Mouse (Mus musculus): Measurements from ENCODE around the gene Dnm1. TPM values are rescaled to one million over a fixed set of nuclear protein-coding genes. Genes with fewer than 3 reads are reported as not detected.

The Dnm1 gene
- polyA plus RNA-seq, 1 experiment from 2014 or later = 7.0 TPM

DNA sequence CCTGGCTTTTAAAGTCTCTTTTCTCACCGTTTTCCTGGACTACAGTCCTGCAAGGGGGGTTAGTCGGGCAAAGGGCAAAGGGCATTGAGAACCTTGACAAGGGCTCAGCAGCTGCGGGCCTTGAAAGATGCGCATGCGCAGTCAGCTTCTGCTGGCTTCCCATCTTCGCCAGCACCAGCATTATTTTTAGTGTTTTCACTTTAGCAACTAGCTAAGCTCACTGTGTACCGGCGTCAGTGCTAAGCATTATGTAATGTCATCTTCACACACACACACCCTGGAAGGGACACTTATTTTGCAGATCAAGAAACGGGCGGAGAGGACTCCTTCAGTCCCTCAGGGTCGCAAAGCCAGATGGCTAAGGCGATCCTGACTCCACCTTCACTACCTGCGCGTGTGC lies 7.6 kb upstream of the Dnm1 start:
- Histone ChIP-seq H3K4me3 (peak overlapping the region; percentile 41), H3K4me1 (peaks cover 24% of the 10 kb centered on the region), H3K4me2 (peak overlapping the region; percentile 85), H3K27me3 (peaks cover 8% of the 10 kb centered on the region), H3K27ac (no peak overlapping the region), H3K36me3 (peaks cover 5% of the 10 kb centered on the region; the same call in 1 of the 2 replicates), H3K9ac (peak overlapping the region; percentile 35; the same call in 1 of the 2 replicates), H3K9me3 (no peaks in the 10 kb centered on the region)
- no peak for ATAC-seq (ENCODE audit: borderline replicate concordance, extremely low read depth, low FRiP score, low TSS enrichment)
- WGBS = 3% methylated on average over 14 of the region's 14 CpGs

DNA sequence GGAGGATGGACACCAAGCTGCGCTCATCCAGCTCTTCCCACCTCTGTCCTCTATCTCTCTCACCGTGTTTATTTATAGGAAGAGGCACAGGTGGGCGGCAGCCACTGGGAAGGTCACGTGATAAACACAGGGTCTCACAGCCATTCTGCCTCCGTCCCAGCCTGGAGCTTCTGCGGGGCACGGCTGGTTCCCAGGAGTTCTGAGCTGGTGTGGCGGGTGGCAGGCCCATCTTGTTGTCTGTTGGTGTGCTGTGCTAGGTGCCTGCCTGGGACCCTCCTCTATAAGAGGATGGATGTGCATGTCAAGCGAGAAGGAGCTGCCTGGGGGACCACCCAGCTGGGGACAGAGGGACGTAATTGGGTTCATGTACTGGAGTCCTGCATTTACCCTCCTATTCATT lies 5.2 kb upstream of the Dnm1 start:
- Histone ChIP-seq H3K4me2 (no peak overlapping the region), H3K27me3 (peaks cover 8% of the 10 kb centered on the region)
- WGBS = 49% methylated on average over 10 of the region's 10 CpGs

DNA sequence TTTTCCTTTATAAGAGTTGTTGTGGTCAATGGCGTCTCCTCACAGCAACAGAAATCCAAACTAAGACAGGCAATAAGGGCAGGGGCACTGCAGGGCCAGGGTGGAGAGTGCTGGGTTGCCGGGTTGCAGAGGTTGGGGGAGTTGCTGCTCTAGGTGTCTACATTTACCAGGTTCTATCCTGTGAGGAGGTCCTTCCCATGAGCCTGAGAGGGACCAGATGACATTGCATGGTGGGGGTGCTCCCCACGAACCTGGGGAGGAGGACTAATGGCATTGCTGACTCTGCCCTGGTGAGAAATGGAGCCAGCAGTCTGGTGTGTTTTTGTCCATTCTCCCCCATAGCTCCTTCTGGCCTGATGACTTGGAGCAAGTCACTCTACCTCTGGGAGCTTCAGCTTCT lies 4.6 kb upstream of the Dnm1 start:
- no peak for ATAC-seq (ENCODE audit: borderline replicate concordance, extremely low read depth, low FRiP score, low TSS enrichment)
- Histone ChIP-seq H3K36me3 (no peaks in the 10 kb centered on the region), H3K27me3 (peaks cover 8% of the 10 kb centered on the region), H3K9ac (no peak overlapping the region), H3K27ac (no peak overlapping the region), H3K4me3 (no peak overlapping the region), H3K4me2 (no peak overlapping the region), H3K9me3 (no peaks in the 10 kb centered on the region), H3K4me1 (peaks cover 23% of the 10 kb centered on the region)
- 54% methylated on average over 3 of the region's 3 CpGs for WGBS

More for the DNA sequence above, 5.2 kb upstream of the Dnm1 start:
- H3K9ac ChIP-seq = no peak overlapping the region
- ATAC-seq (ENCODE audit: borderline replicate concordance, extremely low read depth, low FRiP score, low TSS enrichment) = no peak
- H3K9me3 ChIP-seq = no peaks in the 10 kb centered on the region
- no peak overlapping the region for H3K27ac ChIP-seq
- H3K4me1 ChIP-seq = peaks cover 17% of the 10 kb centered on the region
- no peak overlapping the region for H3K4me3 ChIP-seq
- H3K36me3 ChIP-seq = no peaks in the 10 kb centered on the region

DNA sequence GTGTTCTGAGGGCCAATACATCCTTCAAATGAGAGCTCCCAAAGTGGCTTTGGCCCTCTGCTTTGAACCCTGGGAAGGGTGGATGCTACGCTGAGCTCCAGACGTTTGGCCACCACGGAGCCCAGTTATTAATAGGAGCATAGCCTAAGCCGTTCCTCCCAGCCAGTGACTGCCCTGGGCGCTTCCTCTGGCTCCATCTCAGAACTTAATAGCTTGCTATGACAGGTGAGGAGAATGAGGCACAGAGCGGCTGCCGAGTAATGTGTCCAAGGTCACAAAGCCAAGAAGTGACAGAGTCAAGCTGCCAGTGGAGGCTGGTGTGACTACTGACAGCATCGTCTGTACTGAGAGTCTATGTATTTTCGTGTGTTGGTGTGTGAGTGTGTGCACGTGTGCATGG lies 3.1 kb upstream of the Dnm1 start:
- Histone ChIP-seq H3K36me3 (no peaks in the 10 kb centered on the region), H3K4me1 (peaks cover 27% of the 10 kb centered on the region), H3K9ac (no peak overlapping the region), H3K27ac (no peak overlapping the region), H3K27me3 (peaks cover 8% of the 10 kb centered on the region; the same call in 1 of the 2 replicates), H3K4me3 (no peak overlapping the region), H3K4me2 (no peak overlapping the region), H3K9me3 (no peaks in the 10 kb centered on the region)
- 54% methylated on average over 10 of the region's 10 CpGs for WGBS
- no peak for ATAC-seq (ENCODE audit: borderline replicate concordance, extremely low read depth, low FRiP score, low TSS enrichment)

DNA sequence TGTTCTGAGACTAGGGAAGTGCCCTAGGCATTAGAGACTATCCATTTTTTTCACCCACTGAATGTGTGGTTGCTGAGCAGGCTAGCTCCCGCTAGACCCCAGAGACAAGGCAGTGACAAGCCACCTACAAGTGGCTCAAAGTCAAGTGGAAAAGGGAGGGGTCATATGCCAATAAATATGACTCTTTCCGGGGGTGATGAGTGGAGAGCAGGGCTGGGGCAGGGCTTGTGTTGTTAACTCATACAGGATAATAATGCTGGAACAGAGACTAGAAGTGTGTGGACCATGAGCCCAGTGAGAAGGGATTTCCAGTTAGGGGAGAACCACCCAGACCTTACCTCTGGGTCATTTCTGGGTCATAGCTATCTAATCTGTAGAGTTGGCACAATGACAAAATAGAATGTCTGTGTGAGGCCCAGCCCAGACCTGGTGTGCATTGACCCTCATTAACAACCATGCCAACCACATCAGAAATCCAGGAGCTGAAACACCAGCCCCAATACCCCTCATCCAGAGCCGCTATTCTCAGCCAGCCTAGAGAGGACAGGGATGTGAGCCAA lies 1.3 kb upstream of the Dnm1 start:
- H3K9ac ChIP-seq = no peak overlapping the region
- peaks cover 8% of the 10 kb centered on the region; the same call in 1 of the 2 replicates for H3K27me3 ChIP-seq
- H3K36me3 ChIP-seq = no peaks in the 10 kb centered on the region
- H3K4me3 ChIP-seq = no peak overlapping the region
- no peak overlapping the region for H3K4me2 ChIP-seq
- H3K9me3 ChIP-seq = no peaks in the 10 kb centered on the region
- WGBS = 71% methylated on average over 3 of the region's 3 CpGs
- no peak for ATAC-seq (ENCODE audit: borderline replicate concordance, extremely low read depth, low FRiP score, low TSS enrichment)
- no peak overlapping the region for H3K27ac ChIP-seq
- peaks cover 24% of the 10 kb centered on the region for H3K4me1 ChIP-seq

DNA sequence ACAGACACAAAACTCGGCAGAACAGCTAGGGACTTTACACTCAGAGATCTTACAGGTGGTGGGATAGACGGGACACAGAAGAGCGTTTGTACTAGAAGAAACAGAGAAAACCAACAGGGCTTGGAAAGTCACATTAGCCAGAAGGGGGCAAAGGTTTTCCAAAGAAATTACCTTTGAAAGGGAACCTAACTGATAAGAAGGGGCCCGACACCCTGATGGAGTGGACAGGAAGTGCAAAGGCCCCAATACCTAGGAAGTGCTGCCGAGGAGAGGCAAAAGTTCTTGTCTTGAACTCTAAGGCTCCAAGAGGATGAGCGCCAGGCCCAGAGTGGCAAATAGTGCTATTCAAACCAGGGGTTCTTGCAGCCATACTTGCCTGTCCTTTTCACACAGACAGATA lies 698 bp upstream of the Dnm1 start:
- Histone ChIP-seq H3K27me3 (peaks cover 8% of the 10 kb centered on the region; the same call in 1 of the 2 replicates), H3K4me1 (peaks cover 24% of the 10 kb centered on the region), H3K9ac (peak overlapping the region; percentile 57; the same call in 1 of the 2 replicates), H3K27ac (no peak overlapping the region), H3K4me3 (no peak overlapping the region), H3K36me3 (no peaks in the 10 kb centered on the region), H3K4me2 (peak overlapping the region; percentile 99; the same call in 1 of the 2 replicates), H3K9me3 (no peaks in the 10 kb centered on the region)
- ATAC-seq (ENCODE audit: borderline replicate concordance, extremely low read depth, low FRiP score, low TSS enrichment) = no peak
- WGBS = 34% methylated on average over 6 of the region's 6 CpGs

DNA sequence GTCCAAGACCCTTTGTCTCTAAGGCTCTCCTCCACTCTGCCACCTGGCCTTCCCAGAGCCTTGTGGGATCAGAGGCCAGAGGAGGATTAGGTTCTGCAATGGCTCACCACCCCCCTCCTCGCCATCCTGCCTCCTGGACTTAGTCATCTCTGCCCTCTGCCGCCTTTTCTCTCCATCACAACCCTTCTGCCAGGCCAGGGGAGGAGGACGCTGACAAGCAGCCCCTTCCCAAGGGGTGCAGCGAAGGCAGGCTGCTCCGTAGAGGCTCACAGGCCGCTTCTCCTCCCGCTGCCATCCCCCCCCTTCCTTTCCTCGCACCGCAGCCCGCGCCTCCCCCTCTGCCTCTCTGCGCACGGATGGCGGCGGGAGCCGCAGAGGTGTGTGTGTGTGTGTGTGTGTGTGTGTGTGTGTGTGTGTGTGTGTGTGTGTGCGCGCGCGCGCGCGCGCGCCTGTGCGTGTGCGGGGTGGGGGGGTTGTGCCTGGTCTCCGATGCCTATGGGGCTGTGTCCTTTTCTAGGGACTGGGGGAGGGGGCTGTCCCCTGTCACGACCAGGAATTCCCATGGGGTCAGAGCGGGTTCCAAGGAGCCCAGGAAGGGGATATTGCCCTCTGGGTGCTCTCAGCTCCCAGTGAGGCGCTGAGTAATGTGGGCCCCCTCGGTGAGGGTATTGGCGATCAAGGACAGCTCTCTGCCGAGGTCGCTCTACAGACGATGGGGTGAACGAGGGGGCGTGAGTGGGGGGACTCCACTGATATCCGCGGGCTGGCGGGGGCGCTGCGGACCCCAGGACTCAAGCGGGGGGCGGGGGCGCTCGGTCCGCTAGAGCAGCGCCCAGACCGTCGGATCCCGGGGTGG lies 759 bp downstream of the Dnm1 start, which contains the start of gene Ciz1:
Gene Ciz1, plus strand, starts transcription at position 177 of the 856 bp plus-strand sequence.
- Histone ChIP-seq H3K4me1 (peaks cover 24% of the 10 kb centered on the region), H3K4me3 (peak within 1 kb of the TSS; percentile 65), H3K27ac (peak within 1 kb of the TSS; percentile 26; the same call in 1 of the 2 replicates), H3K9me3 (no peaks in the 10 kb centered on the region), H3K27me3 (peaks cover 8% of the 10 kb centered on the region; the same call in 1 of the 2 replicates), H3K9ac (peak within 1 kb of the TSS; percentile 57), H3K4me2 (peak within 1 kb of the TSS; percentile 99), H3K36me3 (no peaks in the 10 kb centered on the region)
- 1% methylated on average over 42 of the region's 52 CpGs for WGBS
- peak; percentile 23; the same call in 1 of the 2 replicates for ATAC-seq (ENCODE audit: borderline replicate concordance, extremely low read depth, low FRiP score, low TSS enrichment)

DNA sequence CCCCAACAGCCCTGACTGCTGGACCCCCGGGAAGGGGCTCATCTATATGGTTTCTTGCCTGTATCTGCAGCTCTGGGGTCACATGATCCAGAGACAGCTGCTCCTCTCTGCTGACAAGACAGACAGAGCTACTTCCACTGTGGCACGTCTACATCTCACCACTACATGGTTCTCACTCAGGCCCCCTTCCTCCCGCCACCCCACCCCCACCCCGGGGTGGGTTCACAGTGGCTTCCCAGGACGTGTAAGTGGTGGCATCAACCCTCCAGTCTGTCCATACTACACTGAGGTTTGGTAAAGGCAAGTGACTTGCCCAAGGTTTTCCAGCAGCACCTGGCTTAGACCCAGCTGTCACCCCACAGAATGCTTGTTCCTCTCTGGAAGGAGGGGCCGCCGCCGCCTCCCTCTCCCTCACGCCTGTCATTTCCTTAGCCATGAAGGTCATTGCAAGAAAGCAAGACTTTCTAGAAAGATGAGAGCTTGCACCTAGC lies 1.6 kb downstream of the Dnm1 start:
- Histone ChIP-seq H3K9me3 (no peaks in the 10 kb centered on the region), H3K4me1 (peaks cover 24% of the 10 kb centered on the region), H3K36me3 (no peaks in the 10 kb centered on the region), H3K4me3 (peak overlapping the region; percentile 65), H3K27me3 (peaks cover 8% of the 10 kb centered on the region; the same call in 1 of the 2 replicates), H3K9ac (no peak overlapping the region), H3K27ac (no peak overlapping the region), H3K4me2 (peak overlapping the region; percentile 99)
- 37% methylated on average over 9 of the region's 9 CpGs for WGBS
- ATAC-seq (ENCODE audit: borderline replicate concordance, extremely low read depth, low FRiP score, low TSS enrichment) = no peak

DNA sequence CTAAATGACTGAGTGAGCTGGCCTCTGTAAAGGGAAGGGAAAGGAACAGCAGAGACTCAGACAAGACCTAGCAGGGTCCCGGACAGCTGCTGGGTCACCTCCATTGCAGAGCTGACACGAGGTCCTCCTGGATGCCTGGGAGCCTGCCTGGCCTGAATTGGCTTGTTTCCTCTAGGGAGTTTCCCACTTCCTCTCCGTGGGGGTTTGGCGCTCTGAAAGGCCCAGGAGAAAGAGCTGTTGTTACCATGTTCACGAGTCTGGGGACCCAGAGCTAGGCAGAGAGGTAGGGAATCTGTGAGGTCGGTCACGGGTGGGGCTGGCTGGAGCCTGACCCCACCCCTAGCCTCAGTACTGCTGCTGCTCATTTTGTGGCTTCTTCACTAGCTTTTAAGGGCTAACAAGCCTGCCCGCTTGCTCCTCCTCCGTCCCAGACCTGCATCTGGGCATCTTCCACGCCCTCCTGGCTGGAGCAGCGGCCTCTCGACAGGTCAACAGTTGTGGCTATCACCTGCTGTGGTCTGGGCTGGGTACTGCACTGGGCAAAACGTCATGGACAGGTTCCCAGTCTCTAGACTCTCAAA lies 2.6 kb downstream of the Dnm1 start:
- Histone ChIP-seq H3K27ac (no peak overlapping the region), H3K27me3 (peaks cover 8% of the 10 kb centered on the region; the same call in 1 of the 2 replicates), H3K4me3 (no peak overlapping the region), H3K36me3 (no peaks in the 10 kb centered on the region), H3K9me3 (no peaks in the 10 kb centered on the region), H3K9ac (no peak overlapping the region), H3K4me1 (peaks cover 24% of the 10 kb centered on the region), H3K4me2 (no peak overlapping the region)
- no peak for ATAC-seq (ENCODE audit: borderline replicate concordance, extremely low read depth, low FRiP score, low TSS enrichment)
- WGBS = 56% methylated on average over 13 of the region's 13 CpGs

DNA sequence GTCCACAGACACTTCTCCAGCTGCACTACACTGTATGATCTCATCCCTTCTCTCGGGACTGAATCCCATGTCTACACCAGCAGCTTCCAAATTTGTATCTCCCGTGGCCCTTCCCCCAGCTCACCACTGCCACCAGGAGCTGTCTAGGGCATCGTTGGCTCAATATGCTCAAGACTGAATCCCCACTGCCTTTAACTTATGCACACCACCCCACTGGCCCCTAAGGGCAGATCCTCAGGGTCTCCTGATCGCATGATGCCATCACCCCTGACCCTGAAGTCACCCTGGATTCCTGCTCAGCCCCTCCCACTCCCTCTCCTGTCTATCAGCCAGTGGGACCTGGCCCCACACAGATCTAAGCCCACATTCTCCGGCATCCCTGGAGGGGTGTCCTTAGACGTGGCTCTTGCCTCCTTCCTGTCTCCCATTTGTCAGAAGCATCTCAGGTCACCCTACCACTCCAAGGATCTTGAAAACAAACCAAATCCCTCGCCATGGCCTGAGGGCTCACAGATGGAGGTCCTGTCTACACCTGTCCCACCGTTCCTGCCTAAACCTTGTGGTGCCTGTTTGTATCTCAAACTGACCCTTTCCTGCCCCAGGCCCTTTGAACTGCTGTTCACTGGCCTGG lies 3.4 kb downstream of the Dnm1 start:
- Histone ChIP-seq H3K27me3 (peaks cover 8% of the 10 kb centered on the region; the same call in 1 of the 2 replicates), H3K4me1 (peaks cover 24% of the 10 kb centered on the region), H3K4me3 (no peak overlapping the region), H3K4me2 (no peak overlapping the region), H3K9ac (no peak overlapping the region), H3K36me3 (no peaks in the 10 kb centered on the region), H3K9me3 (no peaks in the 10 kb centered on the region), H3K27ac (no peak overlapping the region)
- ATAC-seq (ENCODE audit: borderline replicate concordance, extremely low read depth, low FRiP score, low TSS enrichment) = no peak
- WGBS = 44% methylated on average over 8 of the region's 8 CpGs

DNA sequence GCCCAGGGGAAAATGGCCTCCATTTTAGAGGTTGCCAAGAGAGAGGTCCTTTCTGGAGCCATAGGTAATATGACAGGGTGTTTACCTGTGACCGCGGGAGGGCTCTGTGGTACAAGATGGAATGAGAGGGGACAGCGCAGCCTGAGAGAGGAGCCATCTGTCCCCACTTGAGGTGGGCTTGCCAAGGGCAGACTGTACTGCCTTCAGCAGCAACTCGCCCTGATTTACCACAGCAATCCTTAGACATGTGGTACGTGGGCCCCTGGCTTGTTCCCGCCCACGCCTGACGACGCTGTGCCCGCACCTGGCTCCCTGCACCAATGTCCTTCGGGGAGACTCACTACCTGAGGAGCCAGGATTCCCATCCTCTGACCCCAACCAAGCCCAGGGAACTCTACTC lies 4.8 kb downstream of the Dnm1 start:
- Histone ChIP-seq H3K9ac (no peak overlapping the region), H3K27me3 (peaks cover 8% of the 10 kb centered on the region; the same call in 1 of the 2 replicates), H3K36me3 (no peaks in the 10 kb centered on the region), H3K27ac (no peak overlapping the region), H3K4me2 (no peak overlapping the region), H3K4me3 (no peak overlapping the region), H3K4me1 (peaks cover 22% of the 10 kb centered on the region), H3K9me3 (no peaks in the 10 kb centered on the region)
- no peak for ATAC-seq (ENCODE audit: borderline replicate concordance, extremely low read depth, low FRiP score, low TSS enrichment)
- 76% methylated on average over 11 of the region's 11 CpGs for WGBS

Measured in lung, embryonic 15.5 days (tissue).